Mouse (Mus musculus): ENCODE data around the gene Cbx1. TPM values are rescaled to one million over a fixed set of nuclear protein-coding genes. Genes with fewer than 3 reads are reported as not detected.

Gene Cbx1
- polyA plus RNA-seq, 1 experiment from 2014 or later = 99.7 TPM

- 78% methylated on average over 5 of the region's 5 CpGs for WGBS
- Histone ChIP-seq H3K36me3 (ENCODE audit: control insufficient read depth, insufficient read depth, low read length) (no peaks in the 10 kb centered on the region), H3K9me3 (replicated peaks; ENCODE audit: control insufficient read depth, low read length) (no peaks in the 10 kb centered on the region), H3K4me3 (ENCODE audit: low read depth, low read length) (no peak overlapping the region), H3K4me2 (ENCODE audit: low read length) (no peak overlapping the region), H3K27ac (ENCODE audit: low read depth, low read length) (no peak overlapping the region), H3K27me3 (replicated peaks; ENCODE audit: control insufficient read depth, insufficient read depth, low read length) (no peaks in the 10 kb centered on the region), H3K9ac (ENCODE audit: low read length) (no peak overlapping the region), H3K4me1 (ENCODE audit: control insufficient read depth, insufficient read depth, low read length) (no peaks in the 10 kb centered on the region)
- ATAC-seq (no peak), DNase-seq (ENCODE audit: low spot score) (no peak)
These were observed 30.5 kb upstream of the Cbx1 start for GRCm38 (mm10) chr11:96758402-96758801.

- H3K36me3 ChIP-seq (ENCODE audit: control insufficient read depth, insufficient read depth, low read length) = no peaks in the 10 kb centered on the region
These were observed 28.9 kb upstream of the Cbx1 start for GRCm38 (mm10) chr11:96760042-96760441.

GRCm38 (mm10) chr11:96761984-96762383 is 26.9 kb upstream of the Cbx1 start:
- Histone ChIP-seq H3K4me2 (ENCODE audit: low read length) (no peak overlapping the region), H3K27me3 (replicated peaks; ENCODE audit: control insufficient read depth, insufficient read depth, low read length) (no peaks in the 10 kb centered on the region), H3K27ac (ENCODE audit: low read depth, low read length) (no peak overlapping the region), H3K36me3 (ENCODE audit: control insufficient read depth, insufficient read depth, low read length) (no peaks in the 10 kb centered on the region; the same call in 1 of the 2 replicates), H3K4me1 (ENCODE audit: control insufficient read depth, insufficient read depth, low read length) (peaks cover 2% of the 10 kb centered on the region; the same call in 1 of the 2 replicates), H3K4me3 (ENCODE audit: low read depth, low read length) (no peak overlapping the region), H3K9ac (ENCODE audit: low read length) (no peak overlapping the region), H3K9me3 (replicated peaks; ENCODE audit: control insufficient read depth, low read length) (no peaks in the 10 kb centered on the region)
- DNase-seq (ENCODE audit: low spot score) (no peak), ATAC-seq (no peak)
- WGBS = 81% methylated on average over 7 of the region's 7 CpGs

More at GRCm38 (mm10) chr11:96760042-96760441, 28.9 kb upstream of the Cbx1 start:
- H3K27me3 ChIP-seq (replicated peaks; ENCODE audit: control insufficient read depth, insufficient read depth, low read length) = no peaks in the 10 kb centered on the region
- no peak overlapping the region for H3K4me2 ChIP-seq (ENCODE audit: low read length)
- peak; percentile 69 for DNase-seq (ENCODE audit: low spot score)
- H3K4me3 ChIP-seq (ENCODE audit: low read depth, low read length) = no peak overlapping the region
- H3K9me3 ChIP-seq (replicated peaks; ENCODE audit: control insufficient read depth, low read length) = no peaks in the 10 kb centered on the region
- H3K27ac ChIP-seq (ENCODE audit: low read depth, low read length) = no peak overlapping the region
- 53% methylated on average over 3 of the region's 3 CpGs for WGBS
- H3K9ac ChIP-seq (ENCODE audit: low read length) = no peak overlapping the region
- 0 out of 2 replicates have a peak, but pooled peaks cover 2% of the 10 kb centered on the region for H3K4me1 ChIP-seq (ENCODE audit: control insufficient read depth, insufficient read depth, low read length)
- no peak for ATAC-seq

- Histone ChIP-seq H3K4me2 (ENCODE audit: low read length) (no peak overlapping the region), H3K36me3 (ENCODE audit: control insufficient read depth, insufficient read depth, low read length) (peaks cover 3% of the 10 kb centered on the region; the same call in 1 of the 2 replicates), H3K4me1 (ENCODE audit: control insufficient read depth, insufficient read depth, low read length) (peaks cover 7% of the 10 kb centered on the region), H3K9ac (ENCODE audit: low read length) (no peak overlapping the region), H3K4me3 (ENCODE audit: low read depth, low read length) (no peak overlapping the region), H3K9me3 (replicated peaks; ENCODE audit: control insufficient read depth, low read length) (no peaks in the 10 kb centered on the region), H3K27ac (ENCODE audit: low read depth, low read length) (peak overlapping the region; percentile 18; the same call in 1 of the 2 replicates), H3K27me3 (replicated peaks; ENCODE audit: control insufficient read depth, insufficient read depth, low read length) (no peaks in the 10 kb centered on the region)
- WGBS = 81% methylated on average over 15 of the region's 15 CpGs
- no peak for ATAC-seq
- no peak for DNase-seq (ENCODE audit: low spot score)
These were observed 26.0 kb upstream of the Cbx1 start for GRCm38 (mm10) chr11:96762742-96763470.

GRCm38 (mm10) chr11:96764511-96765350 is 24.2 kb upstream of the Cbx1 start:
- peaks cover 21% of the 10 kb centered on the region for H3K36me3 ChIP-seq (ENCODE audit: control insufficient read depth, insufficient read depth, low read length)
- H3K27ac ChIP-seq (ENCODE audit: low read depth, low read length) = peak overlapping the region; percentile 3; the same call in 1 of the 2 replicates
- H3K4me2 ChIP-seq (ENCODE audit: low read length) = no peak overlapping the region
- H3K4me1 ChIP-seq (ENCODE audit: control insufficient read depth, insufficient read depth, low read length) = peaks cover 11% of the 10 kb centered on the region
- H3K9ac ChIP-seq (ENCODE audit: low read length) = peak overlapping the region; percentile 32; the same call in 1 of the 2 replicates
- DNase-seq (ENCODE audit: low spot score) = peak; percentile 49
- H3K9me3 ChIP-seq (replicated peaks; ENCODE audit: control insufficient read depth, low read length) = no peaks in the 10 kb centered on the region
- 27% methylated on average over 13 of the region's 13 CpGs for WGBS
- no peak overlapping the region for H3K4me3 ChIP-seq (ENCODE audit: low read depth, low read length)
- H3K27me3 ChIP-seq (replicated peaks; ENCODE audit: control insufficient read depth, insufficient read depth, low read length) = no peaks in the 10 kb centered on the region
- peak; percentile 46 for ATAC-seq

- 80% methylated on average over 7 of the region's 7 CpGs for WGBS
- Histone ChIP-seq H3K9ac (ENCODE audit: low read length) (no peak overlapping the region), H3K27me3 (replicated peaks; ENCODE audit: control insufficient read depth, insufficient read depth, low read length) (no peaks in the 10 kb centered on the region), H3K4me1 (ENCODE audit: control insufficient read depth, insufficient read depth, low read length) (peaks cover 11% of the 10 kb centered on the region), H3K36me3 (ENCODE audit: control insufficient read depth, insufficient read depth, low read length) (peaks cover 30% of the 10 kb centered on the region), H3K9me3 (replicated peaks; ENCODE audit: control insufficient read depth, low read length) (no peaks in the 10 kb centered on the region), H3K27ac (ENCODE audit: low read depth, low read length) (0 out of 2 replicates have a peak overlapping the region, but pooled peaks have one; percentile 18), H3K4me3 (ENCODE audit: low read depth, low read length) (no peak overlapping the region), H3K4me2 (ENCODE audit: low read length) (no peak overlapping the region)
- ATAC-seq = no peak
- no peak for DNase-seq (ENCODE audit: low spot score)
These were observed 23.3 kb upstream of the Cbx1 start for GRCm38 (mm10) chr11:96765645-96766044.

- Histone ChIP-seq H3K36me3 (ENCODE audit: control insufficient read depth, insufficient read depth, low read length) (peaks cover 40% of the 10 kb centered on the region), H3K27me3 (replicated peaks; ENCODE audit: control insufficient read depth, insufficient read depth, low read length) (no peaks in the 10 kb centered on the region), H3K4me3 (ENCODE audit: low read depth, low read length) (no peak overlapping the region), H3K4me2 (ENCODE audit: low read length) (no peak overlapping the region), H3K27ac (ENCODE audit: low read depth, low read length) (peak overlapping the region; percentile 55), H3K9me3 (replicated peaks; ENCODE audit: control insufficient read depth, low read length) (no peaks in the 10 kb centered on the region), H3K9ac (ENCODE audit: low read length) (no peak overlapping the region), H3K4me1 (ENCODE audit: control insufficient read depth, insufficient read depth, low read length) (peaks cover 11% of the 10 kb centered on the region)
- 70% methylated on average over 12 of the region's 12 CpGs for WGBS
- ATAC-seq (no peak), DNase-seq (ENCODE audit: low spot score) (no peak)
These were observed 22.4 kb upstream of the Cbx1 start for GRCm38 (mm10) chr11:96766555-96766954.

GRCm38 (mm10) chr11:96767096-96767495 is 21.8 kb upstream of the Cbx1 start:
- DNase-seq (ENCODE audit: low spot score) (peak; percentile 80), ATAC-seq (peak; percentile 76)
- Histone ChIP-seq H3K4me3 (ENCODE audit: low read depth, low read length) (no peak overlapping the region), H3K4me1 (ENCODE audit: control insufficient read depth, insufficient read depth, low read length) (peaks cover 11% of the 10 kb centered on the region), H3K9me3 (replicated peaks; ENCODE audit: control insufficient read depth, low read length) (no peaks in the 10 kb centered on the region), H3K9ac (ENCODE audit: low read length) (no peak overlapping the region), H3K27me3 (replicated peaks; ENCODE audit: control insufficient read depth, insufficient read depth, low read length) (no peaks in the 10 kb centered on the region), H3K36me3 (ENCODE audit: control insufficient read depth, insufficient read depth, low read length) (peaks cover 45% of the 10 kb centered on the region), H3K27ac (ENCODE audit: low read depth, low read length) (peak overlapping the region; percentile 55), H3K4me2 (ENCODE audit: low read length) (no peak overlapping the region)
- WGBS = 17% methylated on average over 7 of the region's 7 CpGs
